Mouse (Mus musculus): Measurements from ENCODE around the gene Slc4a1.
A peak's percentile ranks its signal among the peaks of the same experiment; 100 is the strongest.

Gene Slc4a1

DNA sequence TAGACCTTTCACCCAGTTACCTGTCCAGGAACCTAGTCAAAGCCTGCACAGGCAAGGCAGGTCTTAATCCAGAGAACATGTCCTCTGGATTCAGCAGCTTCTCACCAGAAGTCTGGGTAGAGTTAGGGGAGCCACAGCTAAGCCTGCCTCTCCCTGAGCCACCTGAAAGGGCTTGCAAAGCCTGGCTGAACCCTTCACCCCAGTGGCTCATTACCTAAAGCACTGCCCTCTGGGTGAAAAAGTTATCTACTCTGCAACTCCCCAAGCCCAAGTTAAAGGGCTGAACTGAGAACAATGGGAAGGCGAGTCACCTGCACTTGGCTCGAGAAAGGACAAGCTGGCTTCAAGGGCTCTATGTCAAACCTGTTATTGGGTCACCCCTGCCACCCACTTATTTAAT is 61.9 kb downstream of the Slc4a1 start:
- no peak for DNase-seq (ENCODE audit: low read depth, low spot score)

DNA sequence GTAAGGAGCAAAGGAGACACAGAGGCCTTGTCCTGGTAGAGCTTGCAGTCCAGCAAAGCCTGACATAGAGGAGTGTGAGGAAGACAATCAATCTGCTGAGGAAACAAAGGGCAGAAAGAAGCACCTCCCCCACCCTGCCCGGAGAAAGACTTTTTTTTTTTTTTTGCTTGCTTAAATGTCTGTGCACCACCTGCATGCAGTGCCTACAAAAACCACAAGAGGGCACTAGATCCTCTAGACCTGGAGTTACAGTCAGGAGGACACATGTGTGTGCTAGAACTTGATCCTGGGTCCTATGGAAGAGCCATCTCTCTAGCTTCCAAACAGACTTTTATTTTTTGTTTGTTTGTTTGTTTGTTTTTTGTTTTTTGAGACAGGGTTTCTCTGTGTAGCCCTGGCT is 66.2 kb downstream of the Slc4a1 start:
- DNase-seq (ENCODE audit: low read depth, low spot score): peak; percentile 86

Measured in CD4-positive, CD25-positive, alpha-beta regulatory T cell, adult 2 months (primary cell).